Mouse (Mus musculus): ENCODE results near the gene Chac2. TPM values are rescaled to one million over a fixed set of nuclear protein-coding genes. Genes with fewer than 3 reads are reported as not detected.

The Chac2 gene
- polyA plus RNA-seq, 1 experiment from 2014 or later = 27.8 TPM

GRCm38 (mm10) chr11:30953469-30954154, 32.5 kb downstream of the Chac2 start:
- peaks cover 16% of the 10 kb centered on the region for H3K4me1 ChIP-seq
- peak; percentile 93 for ATAC-seq (replicated peaks)
- H3K4me2 ChIP-seq (replicated peaks) = peak overlapping the region; percentile 48
- peak overlapping the region; percentile 85 for H3K27ac ChIP-seq (replicated peaks)
- H3K27me3 ChIP-seq = no peaks in the 10 kb centered on the region
- H3K9ac ChIP-seq (replicated peaks) = peak overlapping the region; percentile 84
- H3K4me3 ChIP-seq = peak overlapping the region; percentile 97
- peaks cover 36% of the 10 kb centered on the region for H3K36me3 ChIP-seq
- WGBS = under 1% methylated on average over 31 of the region's 32 CpGs
- H3K9me3 ChIP-seq = peaks cover 9% of the 10 kb centered on the region; the same call in 1 of the 2 replicates

GRCm38 (mm10) chr11:30952829-30953228, 33.3 kb downstream of the Chac2 start:
- peaks cover 8% of the 10 kb centered on the region; the same call in 1 of the 2 replicates for H3K9me3 ChIP-seq
- H3K9ac ChIP-seq (replicated peaks) = no peak overlapping the region
- 63% methylated on average over 5 of the region's 5 CpGs for WGBS
- peak overlapping the region; percentile 48 for H3K4me2 ChIP-seq (replicated peaks)
- peaks cover 41% of the 10 kb centered on the region for H3K36me3 ChIP-seq
- peaks cover 16% of the 10 kb centered on the region for H3K4me1 ChIP-seq
- H3K4me3 ChIP-seq = peak overlapping the region; percentile 97
- ATAC-seq (replicated peaks) = no peak
- no peaks in the 10 kb centered on the region for H3K27me3 ChIP-seq
- no peak overlapping the region for H3K27ac ChIP-seq (replicated peaks)

GRCm38 (mm10) chr11:30943522-30943921, 42.6 kb downstream of the Chac2 start:
- no peak overlapping the region for H3K27ac ChIP-seq (replicated peaks)
- ATAC-seq (replicated peaks) = no peak
- H3K27me3 ChIP-seq = no peaks in the 10 kb centered on the region
- H3K4me2 ChIP-seq (replicated peaks) = no peak overlapping the region
- no peaks in the 10 kb centered on the region for H3K9me3 ChIP-seq
- H3K9ac ChIP-seq (replicated peaks) = no peak overlapping the region
- no peaks in the 10 kb centered on the region for H3K4me1 ChIP-seq
- peaks cover 65% of the 10 kb centered on the region for H3K36me3 ChIP-seq
- WGBS = 98% methylated on average over 2 of the region's 2 CpGs
- H3K4me3 ChIP-seq = no peak overlapping the region

- no peak overlapping the region for H3K4me3 ChIP-seq
- no peak overlapping the region for H3K27ac ChIP-seq (replicated peaks)
- no peaks in the 10 kb centered on the region for H3K4me1 ChIP-seq
- H3K27me3 ChIP-seq = no peaks in the 10 kb centered on the region
- no peak overlapping the region for H3K9ac ChIP-seq (replicated peaks)
- no peaks in the 10 kb centered on the region for H3K9me3 ChIP-seq
- peaks cover 29% of the 10 kb centered on the region for H3K36me3 ChIP-seq
- no peak for ATAC-seq (replicated peaks)
- H3K4me2 ChIP-seq (replicated peaks) = no peak overlapping the region
- WGBS = 100% methylated on average over 1 of the region's 1 CpGs
Observed at GRCm38 (mm10) chr11:30928498-30928897, 57.7 kb downstream of the Chac2 start.

GRCm38 (mm10) chr11:30928079-30928478, 58.1 kb downstream of the Chac2 start:
- no peak overlapping the region for H3K4me3 ChIP-seq
- H3K27ac ChIP-seq (replicated peaks) = no peak overlapping the region
- no peaks in the 10 kb centered on the region for H3K27me3 ChIP-seq
- peaks cover 29% of the 10 kb centered on the region for H3K36me3 ChIP-seq
- H3K4me2 ChIP-seq (replicated peaks) = no peak overlapping the region
- H3K9me3 ChIP-seq = no peaks in the 10 kb centered on the region
- no peak for ATAC-seq (replicated peaks)
- no peaks in the 10 kb centered on the region for H3K4me1 ChIP-seq
- H3K9ac ChIP-seq (replicated peaks) = no peak overlapping the region

Other genes with a start within 250 kb of the Chac2 start
- 17.8 and 20.4 TPM in 2 replicates for gene Psme4, start 214.6 kb downstream of the Chac2 start, polyA plus RNA-seq (2015; fragmentation: Nextera tagmentation; extraction: Ambion mirVana)
- gene Gpr75, start 101.0 kb downstream of the Chac2 start, polyA plus RNA-seq (2015; fragmentation: Nextera tagmentation; extraction: Ambion mirVana) = 3.2 and 4.2 TPM in 2 replicates
- gene Asb3, start 100.9 kb downstream of the Chac2 start, polyA plus RNA-seq (2015; fragmentation: Nextera tagmentation; extraction: Ambion mirVana) = 35.9 and 41.2 TPM in 2 replicates
- 9.3 and 11.0 TPM in 2 replicates for gene Erlec1, start 32.0 kb downstream of the Chac2 start, polyA plus RNA-seq (2015; fragmentation: Nextera tagmentation; extraction: Ambion mirVana)
- gene Gm17332, start 196.1 kb upstream of the Chac2 start, polyA plus RNA-seq (2015; fragmentation: Nextera tagmentation; extraction: Ambion mirVana) = not detected in 2 replicates